Mouse (Mus musculus): ENCODE data around the gene Uqcrq.

DNA sequence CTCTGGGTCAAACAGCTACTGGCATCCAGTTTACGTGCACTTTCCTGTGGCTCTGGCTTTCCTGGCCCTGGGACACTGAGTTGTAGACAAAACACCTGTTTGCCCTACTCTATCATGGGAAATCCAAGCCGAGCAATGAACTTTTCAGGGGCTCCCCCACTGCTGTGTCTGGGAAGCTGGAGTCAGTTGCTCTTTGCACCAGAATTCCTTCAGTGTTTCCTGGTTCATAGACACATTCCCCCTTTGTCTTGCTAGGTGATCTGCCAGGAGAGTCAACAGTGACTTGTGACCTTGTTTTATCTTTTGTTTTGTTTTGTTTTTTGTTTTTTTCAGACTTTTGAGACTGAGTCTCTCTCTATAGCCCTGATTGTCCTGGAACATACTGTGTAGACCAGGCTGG lies 20.7 kb upstream of the Uqcrq start:
- TF ChIP-seq CTCF (IDR thresholded peaks at IDR 0.05; ENCODE audit: low read depth) (no peak), EP300 (IDR thresholded peaks at IDR 0.05; ENCODE audit: low read depth) (no peak)

All from liver, postnatal 0 days (tissue).